Mouse (Mus musculus) embryonic facial prominence, embryonic 14.5 days (tissue): Measurements from ENCODE around the gene Kpna6. TPM values are rescaled to one million over a fixed set of nuclear protein-coding genes. Genes with fewer than 3 reads are reported as not detected.
A peak's percentile ranks its signal among the peaks of the same experiment; 100 is the strongest.
"Not testable (repeated sequence)": the region's sequence is repeated elsewhere in the genome, so short reads cannot be mapped to it uniquely, and the experiment has no call there.

Source experiments
- ATAC-seq: fragments of 200-750 bp; cut with Nextera tagmentation; 2 replicates; pipeline ENCODE4 v1.8.0; 2017; ENCODE audit warnings: low read depth, moderate number of reproducible peaks, moderate TSS enrichment
- DNase-seq: peaks from one replicate; pipeline ENCODE4 v3.0.0-alpha.2; 2015; ENCODE audit warnings: low spot score
- H3K27ac ChIP-seq: fragments of 300-500 bp; sonication (generic); replicated peaks from 2 replicates; pipeline ENCODE4 v1.5.1; 2014; ENCODE audit warnings: low read depth, mild to moderate bottlenecking, low read length, moderate library complexity
- H3K27me3 ChIP-seq: fragments of 300-500 bp; sonication (generic); replicated peaks from 2 replicates; pipeline ENCODE4 v1.6.1; 2014; ENCODE audit warnings: low read length; ENCODE audit not compliant: control insufficient read depth, insufficient read depth
- H3K36me3 ChIP-seq: fragments of 300-500 bp; sonication (generic); 2 replicates; pipeline ENCODE4 v1.6.1; 2014; ENCODE audit warnings: low read length, mixed read lengths; ENCODE audit not compliant: control insufficient read depth, insufficient read depth
- H3K4me1 ChIP-seq: fragments of 300-500 bp; sonication (generic); 2 replicates; pipeline ENCODE4 v1.6.1; 2014; ENCODE audit warnings: antibody characterized with exemption, low read length; ENCODE audit not compliant: control insufficient read depth, insufficient read depth
- H3K4me2 ChIP-seq: fragments of 300-500 bp; sonication (generic); 2 replicates; pipeline ENCODE4 v1.6.1; 2014; ENCODE audit warnings: low read depth, mild to moderate bottlenecking, low read length, moderate library complexity, mixed read lengths
- H3K4me3 ChIP-seq: fragments of 300-500 bp; sonication (generic); 2 replicates; pipeline ENCODE4 v1.5.1; 2014; ENCODE audit warnings: low read depth, mild to moderate bottlenecking, low read length
- H3K9ac ChIP-seq: fragments of 300-500 bp; sonication (generic); 2 replicates; pipeline ENCODE4 v1.6.1; 2014; ENCODE audit warnings: low read depth, mild to moderate bottlenecking, low read length, moderate library complexity, mixed read lengths
- H3K9me3 ChIP-seq: fragments of 300-500 bp; sonication (generic); 2 replicates; pipeline ENCODE4 v1.6.1; 2016; ENCODE audit warnings: low read length; ENCODE audit not compliant: control insufficient read depth
- WGBS: fragments of 180-500 bp; shearing (Covaris S2); extraction: QIAGEN DNeasy Blood & Tissue Kit; methylation state at CpG from one replicate; pipeline ENCODE4 v1.1.7; 2014; 5-methylcytosine and 5-hydroxymethylcytosine counted together
- polyA plus RNA-seq: library from polyadenylated mRNA; unstranded; fragments of >200 nt; fragmentation: Nextera tagmentation; extraction: Ambion mirVana; gene quantifications from 2 replicates; pipeline ENCODE4 v1.2.1, GENCODE M21; 2014

The Kpna6 gene
- polyA plus RNA-seq = 14.1 and 14.8 TPM in 2 replicates

DNA sequence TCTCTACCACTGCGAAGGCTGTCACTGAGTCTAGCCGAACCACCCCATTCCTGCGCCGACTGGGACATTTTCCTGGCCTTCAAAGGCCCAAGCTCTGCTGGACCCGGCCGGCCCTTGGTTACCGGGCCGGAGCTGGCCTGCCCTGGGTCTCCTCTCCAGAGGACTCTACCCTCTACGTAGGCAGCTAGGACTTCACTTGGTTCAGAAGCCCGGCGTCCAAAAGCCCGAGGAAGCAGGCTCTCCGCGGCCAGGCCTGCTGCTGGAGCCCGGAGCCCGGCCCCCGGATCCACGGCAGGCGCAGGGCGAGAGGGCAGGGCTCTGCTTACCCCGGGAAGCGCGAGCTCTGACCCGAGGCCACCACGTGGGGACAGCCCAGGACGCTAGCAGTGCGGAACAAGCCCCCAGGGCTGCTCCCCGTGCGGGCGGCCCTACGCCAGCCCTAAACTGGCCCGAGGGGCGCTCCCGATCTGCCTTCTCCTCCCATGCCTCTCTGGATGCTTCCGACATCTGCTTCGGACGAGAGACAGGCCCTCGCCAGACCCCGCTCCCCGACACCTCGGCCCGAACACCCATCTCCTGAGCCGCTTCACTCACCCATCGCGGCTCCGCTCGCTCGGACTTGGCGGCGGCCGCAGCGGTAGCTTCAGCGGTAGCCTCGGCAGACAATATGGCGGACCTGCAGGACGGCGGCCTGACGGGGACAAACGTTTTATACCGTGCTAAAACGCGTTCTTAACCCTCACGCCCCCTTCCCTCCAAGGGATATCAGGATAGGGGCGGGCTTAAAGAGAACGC, at the start of gene Kpna6:
Gene Kpna6, minus strand, starts transcription at position 685 of the 795 bp plus-strand sequence.
- H3K27me3 ChIP-seq = no peaks in the 10 kb centered on the region
- H3K36me3 ChIP-seq = peaks cover 17% of the 10 kb centered on the region
- peak within 1 kb of the TSS; percentile 92 for H3K27ac ChIP-seq
- H3K9me3 ChIP-seq = no peaks in the 10 kb centered on the region
- peak within 1 kb of the TSS; percentile 99 for H3K4me3 ChIP-seq
- H3K4me2 ChIP-seq = peak within 1 kb of the TSS; percentile 68
- DNase-seq (peak; percentile 96), ATAC-seq (peak; percentile 94)
- under 1% methylated on average over 44 of the region's 65 CpGs for WGBS
- H3K4me1 ChIP-seq = peaks cover 7% of the 10 kb centered on the region; the same call in 1 of the 2 replicates
- H3K9ac ChIP-seq = peak within 1 kb of the TSS; percentile 99

DNA sequence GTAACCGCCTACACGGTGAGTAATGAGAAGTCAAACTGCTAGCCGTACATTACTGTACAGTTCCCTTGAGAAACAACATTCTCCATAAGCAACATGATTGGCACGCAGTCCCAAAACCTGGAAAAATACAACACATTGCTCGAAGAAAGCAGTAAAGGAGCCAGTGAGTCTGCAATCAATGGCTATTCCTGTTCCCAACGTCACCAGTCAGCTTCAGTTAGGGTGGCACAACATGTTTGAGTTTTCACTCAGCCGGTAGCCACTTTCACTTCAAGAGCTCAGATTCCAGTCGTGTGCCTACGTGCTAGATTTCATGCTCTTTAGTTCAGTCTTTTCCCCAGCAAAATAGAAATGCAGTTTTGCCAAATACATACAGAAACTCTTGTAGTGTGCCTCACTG, 43.7 kb upstream of the Kpna6 start:
- H3K36me3 ChIP-seq = peaks cover 86% of the 10 kb centered on the region
- no peak overlapping the region for H3K27ac ChIP-seq
- no peaks in the 10 kb centered on the region for H3K9me3 ChIP-seq
- no peaks in the 10 kb centered on the region for H3K27me3 ChIP-seq
- ATAC-seq = no peak
- WGBS = 83% methylated on average over 9 of the region's 9 CpGs
- H3K9ac ChIP-seq = no peak overlapping the region
- no peaks in the 10 kb centered on the region for H3K4me1 ChIP-seq
- H3K4me2 ChIP-seq = no peak overlapping the region
- H3K4me3 ChIP-seq = no peak overlapping the region
- DNase-seq = no peak

DNA sequence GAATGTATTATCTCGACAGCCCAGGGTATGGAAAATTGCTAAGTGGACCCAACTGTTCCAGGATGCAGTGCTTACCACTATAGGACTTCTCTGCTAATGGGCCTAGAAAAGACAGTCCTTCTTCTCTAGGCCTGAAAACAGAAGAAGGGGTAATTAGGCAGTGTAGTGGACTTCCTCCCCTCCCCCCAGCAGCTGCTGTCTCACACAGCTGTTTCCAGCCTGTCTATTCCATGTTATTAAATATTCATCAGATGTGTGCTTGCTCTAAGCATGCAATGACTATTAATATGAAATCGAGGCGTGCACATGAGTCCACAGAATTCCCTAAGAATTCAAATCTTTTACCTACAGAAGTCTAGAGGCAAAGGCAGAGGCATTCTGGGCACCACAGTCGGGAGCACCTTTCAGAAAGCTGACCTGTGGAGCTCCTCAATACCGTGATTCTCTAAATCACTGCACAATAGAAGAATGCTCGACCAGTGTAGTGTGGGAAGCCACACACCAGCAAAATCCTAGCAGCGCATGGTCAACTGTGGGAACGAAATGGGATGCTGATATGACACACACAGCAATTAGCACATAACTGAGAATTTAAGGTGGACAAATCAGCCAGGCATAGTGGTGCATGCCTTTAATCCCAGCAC, 37.0 kb upstream of the Kpna6 start:
- DNase-seq (peak; percentile 70), ATAC-seq (peak; percentile 60; the same call in 1 of the 2 replicates)
- H3K27me3 ChIP-seq = no peaks in the 10 kb centered on the region
- H3K27ac ChIP-seq = 0 out of 2 replicates have a peak overlapping the region, but pooled peaks have one; percentile 25
- no peaks in the 10 kb centered on the region for H3K9me3 ChIP-seq
- H3K4me2 ChIP-seq = no peak overlapping the region
- no peaks in the 10 kb centered on the region for H3K4me1 ChIP-seq
- no peak overlapping the region for H3K4me3 ChIP-seq
- WGBS = 74% methylated on average over 8 of the region's 8 CpGs
- H3K36me3 ChIP-seq = peaks cover 99% of the 10 kb centered on the region
- H3K9ac ChIP-seq = no peak overlapping the region

DNA sequence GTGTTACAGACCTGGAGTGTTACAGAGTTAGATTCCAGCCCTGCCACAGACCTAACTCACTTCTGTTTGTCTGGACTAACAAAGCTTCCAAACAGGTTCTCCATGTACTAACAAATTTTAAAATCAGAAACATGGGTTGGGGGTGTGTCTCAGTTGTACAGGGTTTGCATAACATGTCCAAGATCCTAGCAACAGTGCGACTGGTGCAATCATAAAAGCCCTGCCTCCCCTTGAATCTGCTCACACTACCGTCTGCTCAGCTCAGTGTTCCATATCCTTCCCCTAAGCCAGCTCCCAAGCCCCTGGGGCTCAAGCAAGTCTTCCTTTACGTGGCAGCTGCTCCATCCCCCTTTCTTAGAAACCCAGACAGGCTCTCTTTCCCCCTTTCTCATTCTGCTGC, 34.2 kb upstream of the Kpna6 start:
- Histone ChIP-seq H3K27me3 (no peaks in the 10 kb centered on the region), H3K4me1 (0 out of 2 replicates have a peak, but pooled peaks cover 4% of the 10 kb centered on the region), H3K27ac (peak overlapping the region; percentile 31; the same call in 1 of the 2 replicates), H3K4me2 (no peak overlapping the region), H3K9me3 (no peaks in the 10 kb centered on the region), H3K9ac (no peak overlapping the region), H3K36me3 (peaks cover 94% of the 10 kb centered on the region), H3K4me3 (no peak overlapping the region)
- peak; percentile 39 for DNase-seq
- WGBS = 58% methylated on average over 3 of the region's 3 CpGs
- no peak for ATAC-seq

- Histone ChIP-seq H3K9me3 (no peaks in the 10 kb centered on the region), H3K4me1 (peaks cover 4% of the 10 kb centered on the region; the same call in 1 of the 2 replicates), H3K4me3 (no peak overlapping the region), H3K9ac (no peak overlapping the region), H3K27ac (peak overlapping the region; percentile 84), H3K36me3 (peaks cover 56% of the 10 kb centered on the region), H3K4me2 (peak overlapping the region; percentile 16; the same call in 1 of the 2 replicates), H3K27me3 (no peaks in the 10 kb centered on the region)
- WGBS = 16% methylated on average over 11 of the region's 11 CpGs
- peak; percentile 96 for DNase-seq
- peak; percentile 88 for ATAC-seq
These were observed 29.9 kb upstream of the Kpna6 start for GRCm38 (mm10) chr4:129702454-129702853.

DNA sequence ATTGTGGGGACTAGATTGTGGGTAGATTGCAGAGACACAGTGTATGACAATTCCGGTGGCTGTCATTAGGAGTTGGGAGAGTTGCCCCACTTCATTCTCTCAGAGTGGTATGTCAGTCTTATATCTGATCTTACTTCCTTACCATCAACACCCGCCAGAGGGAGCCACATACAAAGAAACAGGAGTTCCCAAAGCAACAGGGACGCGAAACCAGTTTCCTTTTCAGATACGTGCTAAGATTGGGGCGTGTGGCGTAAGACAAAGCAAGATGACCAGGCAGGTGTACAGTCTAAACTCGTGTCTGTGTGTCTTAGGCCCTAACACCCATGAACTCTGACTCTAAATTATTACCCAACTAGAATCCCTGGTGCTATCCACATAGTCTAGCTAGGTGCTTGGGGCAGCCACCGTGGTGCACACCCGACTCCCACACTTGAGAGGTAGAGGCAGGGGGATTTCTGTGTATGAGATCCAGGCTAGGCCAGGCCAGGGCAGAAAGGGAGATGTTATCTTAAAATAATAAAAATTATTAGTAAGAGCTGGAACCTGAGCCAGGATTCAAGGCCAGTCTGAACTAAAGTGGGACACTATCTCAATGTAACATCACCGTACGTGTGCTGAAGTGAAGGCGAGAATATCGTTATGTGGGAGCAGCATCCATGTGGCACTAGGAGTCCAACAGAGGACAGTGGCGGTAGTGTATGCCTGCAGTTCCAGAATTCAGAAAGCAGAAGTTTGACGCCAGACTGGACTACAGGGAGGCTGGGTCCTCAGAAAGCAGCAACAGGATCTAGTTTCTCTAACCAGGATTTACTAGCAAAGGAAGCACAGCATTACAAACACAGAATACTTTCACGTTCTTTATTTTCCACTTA, 29.2 kb upstream of the Kpna6 start:
- H3K9ac ChIP-seq = peak overlapping the region; percentile 17; the same call in 1 of the 2 replicates
- DNase-seq (peak; percentile 94), ATAC-seq (peak; percentile 7; the same call in 1 of the 2 replicates)
- peaks cover 49% of the 10 kb centered on the region for H3K36me3 ChIP-seq
- H3K27ac ChIP-seq = peak overlapping the region; percentile 84
- peak overlapping the region; percentile 16 for H3K4me2 ChIP-seq
- peaks cover 4% of the 10 kb centered on the region; the same call in 1 of the 2 replicates for H3K4me1 ChIP-seq
- H3K9me3 ChIP-seq = no peaks in the 10 kb centered on the region
- no peak overlapping the region for H3K4me3 ChIP-seq
- H3K27me3 ChIP-seq = no peaks in the 10 kb centered on the region
- WGBS = 46% methylated on average over 17 of the region's 17 CpGs

DNA sequence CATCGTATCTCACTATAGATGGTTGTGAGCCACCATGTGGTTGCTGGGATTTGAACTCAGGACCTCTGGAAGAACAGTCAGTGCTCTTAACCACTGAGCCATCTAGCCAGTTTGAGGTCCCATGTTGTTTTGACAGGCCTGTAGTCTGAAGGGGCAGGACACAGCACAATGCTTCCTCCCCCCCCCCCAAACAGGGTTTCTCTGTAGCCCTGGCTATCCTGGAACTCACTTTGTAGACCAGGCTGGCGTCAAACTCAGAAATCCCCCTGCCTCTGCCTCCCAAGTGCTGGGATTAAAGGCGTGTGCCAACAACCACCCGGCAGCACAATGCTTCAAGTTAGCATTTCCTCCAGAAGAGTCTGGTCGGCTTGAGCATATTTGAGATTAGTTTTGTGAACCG, 28.1 kb upstream of the Kpna6 start:
- not testable (repeated sequence) for H3K4me2 ChIP-seq, H3K4me1 ChIP-seq, DNase-seq, H3K9ac ChIP-seq, H3K4me3 ChIP-seq, H3K27ac ChIP-seq, H3K9me3 ChIP-seq, ATAC-seq, H3K27me3 ChIP-seq
- 94% methylated on average over 6 of the region's 6 CpGs for WGBS
- H3K36me3 ChIP-seq = peaks cover 38% of the 10 kb centered on the region

- Histone ChIP-seq H3K9me3 (no peaks in the 10 kb centered on the region), H3K27me3 (no peaks in the 10 kb centered on the region), H3K4me3 (no peak overlapping the region), H3K4me2 (no peak overlapping the region), H3K27ac (no peak overlapping the region; the same call in 1 of the 2 replicates), H3K4me1 (peaks cover 9% of the 10 kb centered on the region; the same call in 1 of the 2 replicates), H3K9ac (no peak overlapping the region), H3K36me3 (peaks cover 34% of the 10 kb centered on the region)
- WGBS = 34% methylated on average over 1 of the region's 1 CpGs
- DNase-seq (peak; percentile 69), ATAC-seq (no peak)
These were observed 27.6 kb upstream of the Kpna6 start for GRCm38 (mm10) chr4:129700216-129700615.
